Mouse (Mus musculus) lung, postnatal 0 days (tissue): ENCODE data around the gene Batf2. TPM values are rescaled to one million over a fixed set of nuclear protein-coding genes. Genes with fewer than 3 reads are reported as not detected.

ENCODE experiments used
- ATAC-seq: fragments of 200-750 bp; cut with Nextera tagmentation; 2 replicates; pipeline ENCODE4 v1.8.0; 2017; ENCODE audit warnings: moderate library complexity
- DNase-seq: peaks from one replicate; pipeline ENCODE4 v3.0.0-alpha.2; 2016; ENCODE audit warnings: low spot score
- H3K27ac ChIP-seq: fragments of 300-500 bp; sonication (generic); 2 replicates; pipeline ENCODE4 v1.5.1; 2014; ENCODE audit warnings: antibody characterized with exemption, mild to moderate bottlenecking, low read length, mixed read lengths
- H3K27me3 ChIP-seq: fragments of 300-500 bp; sonication (generic); replicated peaks from 2 replicates; pipeline ENCODE4 v1.6.1; 2014; ENCODE audit warnings: low read length, mixed read lengths; ENCODE audit not compliant: insufficient read depth
- H3K36me3 ChIP-seq: fragments of 300-500 bp; sonication (generic); 2 replicates; pipeline ENCODE4 v1.6.1; 2014; ENCODE audit warnings: low read length, mixed read lengths; ENCODE audit not compliant: insufficient read depth
- H3K4me1 ChIP-seq: fragments of 300-500 bp; sonication (generic); 2 replicates; pipeline ENCODE4 v1.6.1; 2014; ENCODE audit warnings: antibody characterized with exemption, low read depth, low read length, mixed read lengths; ENCODE audit not compliant: insufficient read depth
- H3K4me2 ChIP-seq: fragments of 300-500 bp; sonication (generic); replicated peaks from 2 replicates; pipeline ENCODE4 v1.6.1; 2014; ENCODE audit warnings: low read depth, mild to moderate bottlenecking, low read length, moderate library complexity, mixed read lengths
- H3K4me3 ChIP-seq: fragments of 300-500 bp; sonication (generic); 2 replicates; pipeline ENCODE4 v1.5.1; 2014; ENCODE audit warnings: low read depth, low read length
- H3K9ac ChIP-seq: fragments of 300-500 bp; sonication (generic); replicated peaks from 2 replicates; pipeline ENCODE4 v1.6.1; 2014; ENCODE audit warnings: low read depth, mild to moderate bottlenecking
- H3K9me3 ChIP-seq: fragments of 300-500 bp; sonication (generic); 2 replicates; pipeline ENCODE4 v1.6.1; 2016; ENCODE audit warnings: low read length, mixed read lengths
- CTCF ChIP-seq: IDR thresholded peaks from 2 replicates; pipeline ENCODE4 v1.5.1; 2016; ENCODE audit warnings: antibody characterized with exemption, mild to moderate bottlenecking
- EP300 ChIP-seq: IDR thresholded peaks from 2 replicates; pipeline ENCODE4 v1.6.1; 2016; ENCODE audit warnings: antibody characterized with exemption, mild to moderate bottlenecking, control low read depth
- WGBS: fragments of 180-500 bp; shearing (Covaris S2); extraction: QIAGEN DNeasy Blood & Tissue Kit; methylation state at CpG from one replicate; pipeline ENCODE4 v1.1.7; 2014; 5-methylcytosine and 5-hydroxymethylcytosine counted together
- polyA plus RNA-seq: library from polyadenylated mRNA; unstranded; fragments of >200 nt; fragmentation: Nextera tagmentation; extraction: Ambion mirVana; gene quantifications from 2 replicates; pipeline ENCODE4 v1.2.1, GENCODE M21; 2015

Gene Batf2
- polyA plus RNA-seq, 1 experiment from 2014 or later, result 1.0 TPM

DNA sequence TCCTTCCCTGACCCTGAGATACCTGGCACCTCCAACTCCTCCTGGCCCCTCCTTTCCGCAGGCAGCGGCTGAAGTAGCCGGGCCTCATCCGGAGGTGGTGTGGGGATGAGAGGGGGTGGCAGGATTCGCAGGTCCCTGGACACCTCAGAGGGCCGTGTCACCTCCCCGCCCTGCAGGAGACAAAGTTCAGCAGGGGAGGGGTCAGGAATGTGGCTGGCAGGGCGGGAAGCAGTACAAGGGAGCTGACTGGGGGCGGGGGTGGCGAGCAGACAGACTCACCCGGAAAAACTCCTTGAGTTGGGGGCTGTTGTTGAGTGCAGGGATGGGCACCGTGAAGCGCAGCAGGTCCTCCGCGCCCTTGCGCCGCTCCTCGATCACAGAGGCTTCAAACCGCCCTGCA lies 19.0 kb upstream of the Batf2 start:
- no peak overlapping the region for H3K4me3 ChIP-seq
- TF ChIP-seq EP300, result no peak
- no peak for TF ChIP-seq CTCF
- 32% methylated on average over 19 of the region's 19 CpGs for WGBS
- no peak overlapping the region for H3K27ac ChIP-seq
- H3K9ac ChIP-seq, result no peak overlapping the region
- no peak for DNase-seq
- H3K27me3 ChIP-seq, result no peaks in the 10 kb centered on the region
- H3K4me1 ChIP-seq, result no peaks in the 10 kb centered on the region
- H3K4me2 ChIP-seq, result no peak overlapping the region
- no peaks in the 10 kb centered on the region for H3K36me3 ChIP-seq
- no peak for ATAC-seq
- no peaks in the 10 kb centered on the region for H3K9me3 ChIP-seq

DNA sequence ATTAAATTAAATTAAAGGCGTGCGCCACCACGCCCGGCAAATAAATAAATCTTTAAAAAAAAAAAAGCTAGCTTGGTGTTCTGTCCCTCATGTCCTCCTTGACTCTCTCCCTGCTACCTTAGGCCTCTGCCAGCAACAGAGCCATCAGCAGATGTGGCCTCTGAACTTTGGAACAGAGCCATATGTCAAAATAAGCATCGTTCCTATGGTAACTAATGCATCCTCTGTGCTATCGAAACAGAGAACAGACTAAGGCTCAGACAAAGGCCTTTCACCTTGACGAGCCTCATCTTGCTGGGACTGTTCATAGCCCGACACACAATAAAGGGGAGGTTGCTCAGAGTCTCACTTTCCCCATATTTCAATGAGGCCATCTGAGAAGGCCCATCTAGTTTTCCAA lies 17.5 kb upstream of the Batf2 start:
- Histone ChIP-seq H3K36me3 (no peaks in the 10 kb centered on the region), H3K9ac (no peak overlapping the region), H3K4me3 (no peak overlapping the region), H3K4me1 (no peaks in the 10 kb centered on the region), H3K9me3 (no peaks in the 10 kb centered on the region), H3K27ac (no peak overlapping the region), H3K4me2 (no peak overlapping the region), H3K27me3 (no peaks in the 10 kb centered on the region)
- no peak for ATAC-seq
- WGBS, result 70% methylated on average over 8 of the region's 8 CpGs
- no peak for DNase-seq
- TF ChIP-seq CTCF (no peak), EP300 (no peak)

DNA sequence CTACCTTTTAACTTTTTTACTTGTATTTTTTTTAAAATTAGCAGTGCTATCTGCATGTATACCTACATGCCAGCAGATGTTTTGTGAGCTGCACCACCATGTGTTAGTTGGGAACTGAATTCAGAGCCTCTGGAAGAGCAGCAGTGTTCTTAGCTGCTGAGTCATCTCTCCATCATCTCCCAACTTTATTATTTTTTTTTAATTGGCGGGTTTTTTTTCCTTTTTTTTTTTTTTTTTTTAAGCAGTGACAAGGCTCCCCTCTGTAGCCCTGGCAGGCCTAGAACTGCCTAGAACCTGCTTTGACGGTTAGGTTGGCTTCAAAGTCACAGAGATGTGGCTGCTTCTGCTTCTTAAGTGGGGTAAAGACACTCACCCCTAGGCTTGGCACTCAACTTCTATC lies 15.9 kb upstream of the Batf2 start:
- 58% methylated on average over 2 of the region's 2 CpGs for WGBS
- no peak overlapping the region for H3K4me2 ChIP-seq
- DNase-seq, result no peak

DNA sequence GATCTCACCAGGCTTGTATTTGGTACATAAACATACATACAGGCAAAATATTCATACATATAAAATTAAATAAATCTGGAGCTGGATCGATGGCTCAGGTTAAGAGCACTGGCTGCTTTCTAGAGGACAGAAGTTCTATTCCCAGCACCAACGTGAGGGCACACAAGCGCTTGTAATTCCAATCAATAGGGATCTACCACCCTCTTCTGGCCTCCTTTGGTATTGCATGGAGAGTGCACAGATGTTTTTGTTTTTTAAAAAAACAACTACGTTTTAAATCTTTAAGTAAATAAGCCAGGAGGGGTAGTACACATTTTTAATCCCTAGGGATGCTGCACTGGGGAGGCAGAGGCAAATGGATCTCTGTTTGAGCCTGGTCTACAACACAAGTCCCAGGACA lies 14.5 kb upstream of the Batf2 start:
- H3K36me3 ChIP-seq, result no peaks in the 10 kb centered on the region
- WGBS, result 27% methylated on average over 4 of the region's 4 CpGs
- no peaks in the 10 kb centered on the region for H3K9me3 ChIP-seq
- no peaks in the 10 kb centered on the region for H3K27me3 ChIP-seq
- no peak overlapping the region for H3K27ac ChIP-seq
- H3K4me3 ChIP-seq, result no peak overlapping the region
- DNase-seq (peak; percentile 56), ATAC-seq (no peak)
- no peaks in the 10 kb centered on the region for H3K4me1 ChIP-seq
- H3K9ac ChIP-seq, result no peak overlapping the region
- peak; percentile 31; the same call in 1 of the 2 replicates for TF ChIP-seq EP300
- TF ChIP-seq CTCF, result peak; percentile 81
- no peak overlapping the region for H3K4me2 ChIP-seq

More for the DNA sequence above, 15.9 kb upstream of the Batf2 start:
- no peak overlapping the region for H3K4me3 ChIP-seq
- TF ChIP-seq EP300 (no peak), CTCF (no peak)
- no peaks in the 10 kb centered on the region for H3K9me3 ChIP-seq
- no peaks in the 10 kb centered on the region for H3K36me3 ChIP-seq
- no peak overlapping the region for H3K27ac ChIP-seq
- H3K9ac ChIP-seq, result no peak overlapping the region
- no peaks in the 10 kb centered on the region for H3K27me3 ChIP-seq
- no peak for ATAC-seq
- no peaks in the 10 kb centered on the region for H3K4me1 ChIP-seq

DNA sequence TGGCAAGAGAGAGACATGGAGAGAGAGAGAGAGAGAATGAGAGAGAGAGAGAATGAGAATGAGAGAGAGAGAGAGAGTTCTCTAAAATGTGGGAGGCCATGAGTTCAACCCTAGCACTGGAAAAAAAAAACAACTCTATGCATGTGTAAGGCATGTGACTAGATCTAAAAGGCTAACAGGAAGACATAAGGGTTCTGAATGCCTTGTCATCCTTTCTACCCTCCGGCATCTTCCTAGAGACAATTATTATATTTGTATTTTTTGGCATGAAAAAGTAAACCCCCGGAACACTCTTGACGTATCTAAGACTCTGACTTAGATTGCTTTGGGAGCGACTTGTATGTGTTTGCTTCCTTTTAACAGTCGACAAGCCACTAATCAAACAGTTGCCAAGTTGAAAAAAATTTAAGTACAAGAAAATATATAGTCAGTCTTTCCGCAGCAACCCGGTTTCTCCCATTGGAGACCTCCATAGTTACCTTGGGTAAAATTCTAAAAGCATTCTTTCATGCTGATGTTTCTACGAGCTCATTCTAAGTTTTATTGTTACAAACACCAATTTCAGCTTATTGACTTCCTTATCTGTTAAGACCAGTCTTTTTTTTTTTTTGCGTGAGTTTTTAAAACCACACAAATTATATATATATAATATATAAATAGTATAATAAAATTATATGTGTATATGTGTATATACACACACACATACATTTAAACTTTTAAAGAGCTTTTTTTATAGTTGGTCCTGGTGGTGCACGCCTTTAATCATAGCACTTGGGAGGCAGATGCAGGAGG lies 13.8 kb upstream of the Batf2 start:
- Histone ChIP-seq H3K36me3 (no peaks in the 10 kb centered on the region), H3K9me3 (no peaks in the 10 kb centered on the region), H3K4me3 (peak overlapping the region; percentile 37), H3K4me2 (peak overlapping the region; percentile 54), H3K27ac (peak overlapping the region; percentile 86), H3K9ac (peak overlapping the region; percentile 37; the same call in 1 of the 2 replicates), H3K4me1 (no peaks in the 10 kb centered on the region), H3K27me3 (no peaks in the 10 kb centered on the region)
- ATAC-seq (no peak), DNase-seq (no peak)
- WGBS, result 63% methylated on average over 10 of the region's 10 CpGs
- TF ChIP-seq EP300 (no peak), CTCF (no peak)

DNA sequence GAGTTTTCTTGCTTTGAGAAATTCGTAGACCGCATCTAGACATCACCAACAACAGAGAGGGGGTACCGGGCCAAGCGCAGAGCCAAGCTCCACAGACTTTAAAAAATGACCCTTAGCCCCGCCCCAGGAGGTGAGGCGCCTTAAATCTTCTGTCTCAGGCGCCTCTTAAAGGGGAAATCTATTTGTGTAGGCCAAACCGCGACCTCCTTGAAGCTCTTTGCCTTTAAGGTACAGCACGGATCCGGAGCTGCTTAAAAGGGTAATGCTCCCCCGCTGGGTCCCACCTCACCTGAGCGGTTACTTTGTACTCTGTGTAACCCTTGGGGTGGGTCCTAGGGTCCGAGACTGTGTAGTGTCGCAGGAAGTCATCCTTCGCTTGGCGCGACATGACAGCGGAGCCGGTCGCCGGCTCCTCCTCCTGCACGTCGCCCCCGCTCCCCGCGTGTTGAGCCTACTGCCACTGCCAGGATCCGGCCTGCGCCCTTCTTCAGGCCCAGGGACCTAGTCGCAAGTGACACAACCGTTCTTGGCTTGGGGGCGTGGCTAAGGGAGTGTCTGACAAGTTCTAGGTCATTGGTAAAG lies 12.9 kb upstream of the Batf2 start, which contains the start of gene Snx15:
TSS of gene Snx15 (minus strand) at position 545 of the 582 bp plus-strand sequence.
- under 1% methylated on average over 32 of the region's 32 CpGs for WGBS
- H3K9ac ChIP-seq, result peak within 1 kb of the TSS; percentile 37
- TF ChIP-seq EP300, result 0 out of 2 replicates have a peak, but pooled peaks have one; percentile 53
- TF ChIP-seq CTCF, result no peak; the same call in 1 of the 2 replicates

More for the DNA sequence above, 12.9 kb upstream of the Batf2 start, which contains the start of gene Snx15:
- ATAC-seq, result peak; percentile 95
- Histone ChIP-seq H3K4me3 (peak within 1 kb of the TSS; percentile 37), H3K36me3 (no peaks in the 10 kb centered on the region), H3K9me3 (no peaks in the 10 kb centered on the region), H3K4me1 (no peaks in the 10 kb centered on the region), H3K27me3 (no peaks in the 10 kb centered on the region), H3K4me2 (peak within 1 kb of the TSS; percentile 54), H3K27ac (peak within 1 kb of the TSS; percentile 86)
- DNase-seq, result peak; percentile 99
